Mouse (Mus musculus): Measurements from ENCODE around the gene Stub1. TPM values are rescaled to one million over a fixed set of nuclear protein-coding genes. Genes with fewer than 3 reads are reported as not detected.

Gene Stub1
- polyA plus RNA-seq, 1 experiment from 2014 or later: 298 TPM

- WGBS: under 1% methylated on average over 41 of the region's 42 CpGs
- H3K27me3 ChIP-seq (ENCODE audit: control insufficient read depth, insufficient read depth, low read length): no peaks in the 10 kb centered on the region
- peak overlapping the region; percentile 84 to 92 for H3K4me3 ChIP-seq (ENCODE audit: control insufficient read depth in 1 of 2, insufficient read depth in 1 of 2, low read depth in 1 of 2, low read length in 2 of 2)
- peak; percentile 31 for ATAC-seq (ENCODE audit: insufficient number of reproducible peaks, insufficient read depth, low FRiP score, low read depth)
- H3K36me3 ChIP-seq (ENCODE audit: control insufficient read depth, insufficient read depth, low read length): peaks cover 29% of the 10 kb centered on the region
- H3K27ac ChIP-seq (replicated peaks in 1 of 2; ENCODE audit: control insufficient read depth in 1 of 2, insufficient read depth in 1 of 2, low read depth in 2 of 2, low read length in 2 of 2): peak overlapping the region; percentile 73 to 97
- peak overlapping the region; percentile 86 for H3K4me2 ChIP-seq (ENCODE audit: low read length)
- peak overlapping the region; percentile 93 for H3K9ac ChIP-seq (ENCODE audit: low read length)
- peaks cover 7 to 21% of the 10 kb centered on the region in 2 experiments; a peak in 3 of 4 replicates for H3K4me1 ChIP-seq (ENCODE audit: control insufficient read depth in 2 of 2, insufficient read depth in 2 of 2, low read length in 2 of 2)
- no peaks in the 10 kb centered on the region for H3K9me3 ChIP-seq (ENCODE audit: control insufficient read depth, low read length)
These were observed 34.8 kb upstream of the Stub1 start for GRCm38 (mm10) chr17:25867836-25868600.

GRCm38 (mm10) chr17:25867509-25867835 is 34.3 kb upstream of the Stub1 start:
- Histone ChIP-seq H3K4me1 (ENCODE audit: control insufficient read depth in 2 of 2, insufficient read depth in 2 of 2, low read length in 2 of 2) (peaks cover 7 to 21% of the 10 kb centered on the region in 2 experiments; a peak in 3 of 4 replicates), H3K9me3 (ENCODE audit: control insufficient read depth, low read length) (no peaks in the 10 kb centered on the region), H3K4me3 (ENCODE audit: control insufficient read depth in 1 of 2, insufficient read depth in 1 of 2, low read depth in 1 of 2, low read length in 2 of 2) (peak overlapping the region; percentile 84 to 92), H3K4me2 (ENCODE audit: low read length) (peak overlapping the region; percentile 86), H3K27me3 (ENCODE audit: control insufficient read depth, insufficient read depth, low read length) (no peaks in the 10 kb centered on the region), H3K36me3 (ENCODE audit: control insufficient read depth, insufficient read depth, low read length) (peaks cover 33% of the 10 kb centered on the region), H3K9ac (ENCODE audit: low read length) (peak overlapping the region; percentile 93), H3K27ac (replicated peaks in 1 of 2; ENCODE audit: control insufficient read depth in 1 of 2, insufficient read depth in 1 of 2, low read depth in 2 of 2, low read length in 2 of 2) (peak overlapping the region; percentile 73 to 97)
- no peak for ATAC-seq (ENCODE audit: insufficient number of reproducible peaks, insufficient read depth, low FRiP score, low read depth)
- 12% methylated on average over 7 of the region's 7 CpGs for WGBS

GRCm38 (mm10) chr17:25866172-25866571 is 33.0 kb upstream of the Stub1 start:
- H3K36me3 ChIP-seq (ENCODE audit: control insufficient read depth, insufficient read depth, low read length): peaks cover 36% of the 10 kb centered on the region
- no peaks in the 10 kb centered on the region for H3K9me3 ChIP-seq (ENCODE audit: control insufficient read depth, low read length)
- peaks cover 7 to 30% of the 10 kb centered on the region in 2 experiments; a peak in 3 of 4 replicates for H3K4me1 ChIP-seq (ENCODE audit: control insufficient read depth in 2 of 2, insufficient read depth in 2 of 2, low read length in 2 of 2)
- ATAC-seq (ENCODE audit: insufficient number of reproducible peaks, insufficient read depth, low FRiP score, low read depth): no peak
- no peak overlapping the region for H3K9ac ChIP-seq (ENCODE audit: low read length)
- 0 out of 2 replicates have a peak overlapping the region, but pooled peaks have one; percentile 1 for H3K4me2 ChIP-seq (ENCODE audit: low read length)
- no peaks in the 10 kb centered on the region for H3K27me3 ChIP-seq (ENCODE audit: control insufficient read depth, insufficient read depth, low read length)
- H3K4me3 ChIP-seq (ENCODE audit: control insufficient read depth in 1 of 2, insufficient read depth in 1 of 2, low read depth in 1 of 2, low read length in 2 of 2): no peak overlapping the region
- H3K27ac ChIP-seq (replicated peaks in 1 of 2; ENCODE audit: control insufficient read depth in 1 of 2, insufficient read depth in 1 of 2, low read depth in 2 of 2, low read length in 2 of 2): no peak overlapping the region
- 93% methylated on average over 3 of the region's 3 CpGs for WGBS

GRCm38 (mm10) chr17:25865288-25865687 is 32.1 kb upstream of the Stub1 start:
- Histone ChIP-seq H3K27ac (replicated peaks in 1 of 2; ENCODE audit: control insufficient read depth in 1 of 2, insufficient read depth in 1 of 2, low read depth in 2 of 2, low read length in 2 of 2) (no peak overlapping the region), H3K4me1 (ENCODE audit: control insufficient read depth in 2 of 2, insufficient read depth in 2 of 2, low read length in 2 of 2) (peaks cover 12 to 37% of the 10 kb centered on the region in 2 experiments), H3K9ac (ENCODE audit: low read length) (no peak overlapping the region), H3K9me3 (ENCODE audit: control insufficient read depth, low read length) (no peaks in the 10 kb centered on the region), H3K27me3 (ENCODE audit: control insufficient read depth, insufficient read depth, low read length) (no peaks in the 10 kb centered on the region), H3K4me3 (ENCODE audit: control insufficient read depth in 1 of 2, insufficient read depth in 1 of 2, low read depth in 1 of 2, low read length in 2 of 2) (no peak overlapping the region), H3K36me3 (ENCODE audit: control insufficient read depth, insufficient read depth, low read length) (peaks cover 36% of the 10 kb centered on the region), H3K4me2 (ENCODE audit: low read length) (no peak overlapping the region)
- no peak for ATAC-seq (ENCODE audit: insufficient number of reproducible peaks, insufficient read depth, low FRiP score, low read depth)
- 86% methylated on average over 11 of the region's 11 CpGs for WGBS

- Histone ChIP-seq H3K36me3 (ENCODE audit: control insufficient read depth, insufficient read depth, low read length) (peaks cover 36% of the 10 kb centered on the region), H3K27ac (replicated peaks in 1 of 2; ENCODE audit: control insufficient read depth in 1 of 2, insufficient read depth in 1 of 2, low read depth in 2 of 2, low read length in 2 of 2) (no peak overlapping the region), H3K4me1 (ENCODE audit: control insufficient read depth in 2 of 2, insufficient read depth in 2 of 2, low read length in 2 of 2) (peaks cover 12 to 37% of the 10 kb centered on the region in 2 experiments), H3K27me3 (ENCODE audit: control insufficient read depth, insufficient read depth, low read length) (no peaks in the 10 kb centered on the region), H3K9ac (ENCODE audit: low read length) (no peak overlapping the region), H3K4me2 (ENCODE audit: low read length) (no peak overlapping the region), H3K9me3 (ENCODE audit: control insufficient read depth, low read length) (no peaks in the 10 kb centered on the region), H3K4me3 (ENCODE audit: control insufficient read depth in 1 of 2, insufficient read depth in 1 of 2, low read depth in 1 of 2, low read length in 2 of 2) (no peak overlapping the region)
- 90% methylated on average over 14 of the region's 14 CpGs for WGBS
- no peak for ATAC-seq (ENCODE audit: insufficient number of reproducible peaks, insufficient read depth, low FRiP score, low read depth)
These were observed 31.1 kb upstream of the Stub1 start for GRCm38 (mm10) chr17:25864311-25864710.

GRCm38 (mm10) chr17:25863681-25864080 is 30.5 kb upstream of the Stub1 start:
- H3K4me1 ChIP-seq (ENCODE audit: control insufficient read depth in 2 of 2, insufficient read depth in 2 of 2, low read length in 2 of 2): peaks cover 9 to 32% of the 10 kb centered on the region in 2 experiments
- no peak overlapping the region for H3K27ac ChIP-seq (replicated peaks in 1 of 2; ENCODE audit: control insufficient read depth in 1 of 2, insufficient read depth in 1 of 2, low read depth in 2 of 2, low read length in 2 of 2)
- WGBS: 90% methylated on average over 6 of the region's 6 CpGs
- H3K36me3 ChIP-seq (ENCODE audit: control insufficient read depth, insufficient read depth, low read length): peaks cover 36% of the 10 kb centered on the region
- no peaks in the 10 kb centered on the region for H3K27me3 ChIP-seq (ENCODE audit: control insufficient read depth, insufficient read depth, low read length)
- no peak overlapping the region for H3K4me3 ChIP-seq (ENCODE audit: control insufficient read depth in 1 of 2, insufficient read depth in 1 of 2, low read depth in 1 of 2, low read length in 2 of 2)
- no peak overlapping the region for H3K4me2 ChIP-seq (ENCODE audit: low read length)
- H3K9ac ChIP-seq (ENCODE audit: low read length): no peak overlapping the region
- H3K9me3 ChIP-seq (ENCODE audit: control insufficient read depth, low read length): no peaks in the 10 kb centered on the region
- ATAC-seq (ENCODE audit: insufficient number of reproducible peaks, insufficient read depth, low FRiP score, low read depth): no peak

- Histone ChIP-seq H3K36me3 (ENCODE audit: control insufficient read depth, insufficient read depth, low read length) (peaks cover 36% of the 10 kb centered on the region), H3K27ac (replicated peaks in 1 of 2; ENCODE audit: control insufficient read depth in 1 of 2, insufficient read depth in 1 of 2, low read depth in 2 of 2, low read length in 2 of 2) (peak overlapping the region; percentile 20 to 80; a peak in 2 of 4 replicates), H3K27me3 (ENCODE audit: control insufficient read depth, insufficient read depth, low read length) (no peaks in the 10 kb centered on the region), H3K9ac (ENCODE audit: low read length) (peak overlapping the region; percentile 83), H3K4me2 (ENCODE audit: low read length) (peak overlapping the region; percentile 95), H3K9me3 (ENCODE audit: control insufficient read depth, low read length) (no peaks in the 10 kb centered on the region), H3K4me3 (ENCODE audit: control insufficient read depth in 1 of 2, insufficient read depth in 1 of 2, low read depth in 1 of 2, low read length in 2 of 2) (peak overlapping the region; percentile 50 to 67), H3K4me1 (ENCODE audit: control insufficient read depth in 2 of 2, insufficient read depth in 2 of 2, low read length in 2 of 2) (peaks cover 7 to 24% of the 10 kb centered on the region in 2 experiments; a peak in 3 of 4 replicates)
- ATAC-seq (ENCODE audit: insufficient number of reproducible peaks, insufficient read depth, low FRiP score, low read depth): no peak
- WGBS: 15% methylated on average over 6 of the region's 6 CpGs
These were observed 28.8 kb upstream of the Stub1 start for GRCm38 (mm10) chr17:25861704-25862612.

Data from heart, embryonic 14.5 days (tissue).